Mouse (Mus musculus) left cerebral cortex, postnatal 25 days (tissue): ENCODE results near the gene Slc4a10. TPM values are rescaled to one million over a fixed set of nuclear protein-coding genes. Genes with fewer than 3 reads are reported as not detected.
"Not testable (repeated sequence)": the region's sequence is repeated elsewhere in the genome, so short reads cannot be mapped to it uniquely, and the experiment has no call there.

ENCODE experiments used
- DNase-seq, 2 experiments: peaks; one replicate each; pipeline ENCODE4 v3.0.0; 2022; ENCODE audit warnings: low spot score in 2 of 2, mixed read lengths in 1 of 2
- intact Hi-C: fragments of 180-260 bp; cut with DNase I; formaldehyde crosslinking; loops from one replicate; pipeline ENCODE4 v1.15.1; 2025
- total RNA-seq, 2 experiments: library from RNA; stranded (reverse); gene quantifications; 2 replicates each; pipeline ENCODE4 v1.2.3; 2021

Slc4a10 gene
- total RNA-seq = 100 to 1,000 TPM; 208 to 217 TPM

GRCm38 (mm10) chr2:62046421-62046845 is at the start of gene Slc4a10:
TSS of gene Slc4a10 (plus strand) at chr2:62046462.
- peak; percentile 77 to 87 for DNase-seq
- intact Hi-C loops = loop anchor here (5.0 kb wide), 2 partner anchors 101 to 581 kb away; no protein-coding TSS in a partner anchor

GRCm38 (mm10) chr2:62001251-62001650 is 45.0 kb upstream of the Slc4a10 start:
- intact Hi-C loops, DNase-seq: not testable (repeated sequence)

- intact Hi-C loops = no loop called here
- DNase-seq = no peak
Measured at GRCm38 (mm10) chr2:62018209-62018608, 28.1 kb upstream of the Slc4a10 start.

DNA sequence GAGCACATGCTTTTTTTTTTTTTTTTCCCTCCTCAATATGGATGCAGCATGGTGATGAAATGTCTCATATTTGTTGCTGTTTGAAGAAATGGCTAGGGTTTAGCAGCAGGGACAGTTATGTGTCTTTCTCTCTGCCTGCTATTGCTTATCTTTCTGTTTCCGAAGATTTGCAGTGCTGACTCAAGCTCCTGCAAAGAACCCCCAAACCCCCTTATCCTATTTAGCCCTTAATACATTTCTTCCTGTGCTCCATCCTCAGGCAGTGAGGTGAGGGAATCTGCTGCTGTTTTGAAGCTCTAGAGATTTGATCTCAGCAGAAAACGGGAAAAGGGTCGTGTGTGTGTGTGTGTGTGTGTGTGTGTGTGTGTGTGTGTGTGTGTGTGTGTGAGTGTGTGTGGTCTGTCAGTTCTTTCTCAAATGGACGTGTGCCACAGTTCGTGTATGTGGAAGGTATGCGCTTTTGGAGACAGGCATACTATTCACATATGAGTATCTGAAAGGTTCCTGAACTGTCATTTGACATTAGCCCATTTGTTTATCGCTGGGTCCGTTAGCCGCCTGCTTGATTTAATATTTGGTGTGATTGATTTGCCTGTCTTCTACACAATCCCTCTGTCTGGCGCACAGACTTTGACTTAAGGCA is 720 bp downstream of the Slc4a10 start:
- intact Hi-C loops = loop anchor here (5.0 kb wide), 2 partner anchors 100 to 580 kb away; no protein-coding TSS in a partner anchor
- peak in 1 of 2 experiments; percentile 40 for DNase-seq

DNA sequence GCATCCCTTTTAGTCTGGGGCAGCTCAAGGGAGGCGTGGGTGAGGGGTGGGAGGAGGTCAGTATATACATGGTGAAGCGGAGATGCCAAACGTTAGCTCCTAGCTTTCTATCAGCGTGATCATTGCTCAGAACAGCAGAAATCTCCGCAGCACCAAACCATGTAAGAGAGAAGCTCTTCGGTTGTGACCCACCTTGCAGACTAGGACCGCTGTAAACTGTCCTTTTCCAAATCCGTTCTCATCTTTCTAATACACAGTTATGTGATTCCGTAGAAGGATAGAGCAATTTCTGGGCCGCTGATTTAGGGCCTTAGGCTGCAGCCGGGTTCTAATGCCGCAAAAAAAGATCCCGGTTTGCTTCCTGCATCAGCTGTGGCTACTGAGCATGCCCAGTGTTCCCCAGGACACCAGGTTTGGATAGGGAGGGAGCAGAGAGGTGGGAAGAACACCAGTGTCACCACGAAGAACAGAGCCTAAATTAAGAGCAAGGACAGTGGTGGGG is 1.3 kb downstream of the Slc4a10 start:
- intact Hi-C loops = loop anchor here (5.0 kb wide), 2 partner anchors 100 to 580 kb away; no protein-coding TSS in a partner anchor
- DNase-seq = peak; percentile 78 to 90

DNA sequence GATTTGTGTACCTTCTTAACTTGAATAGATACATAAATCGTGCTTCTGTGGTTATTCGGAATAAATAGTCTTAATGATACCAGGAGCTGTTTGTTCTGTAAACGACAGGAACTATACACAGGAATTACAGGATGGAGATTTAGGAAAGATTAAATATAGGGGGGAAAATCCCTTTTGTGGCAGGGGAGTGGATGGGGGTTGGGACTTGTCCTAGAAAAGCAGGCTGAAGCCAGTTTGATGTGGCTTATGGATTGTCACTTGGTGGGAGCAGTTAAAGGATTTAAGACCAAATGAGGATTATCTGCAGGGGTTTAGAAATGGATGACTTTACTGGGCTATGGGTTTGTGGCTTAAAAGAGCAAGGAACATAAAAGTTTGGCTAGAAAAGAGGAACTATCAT is 1.9 kb downstream of the Slc4a10 start:
- DNase-seq = peak in 1 of 2 experiments; percentile 19

DNA sequence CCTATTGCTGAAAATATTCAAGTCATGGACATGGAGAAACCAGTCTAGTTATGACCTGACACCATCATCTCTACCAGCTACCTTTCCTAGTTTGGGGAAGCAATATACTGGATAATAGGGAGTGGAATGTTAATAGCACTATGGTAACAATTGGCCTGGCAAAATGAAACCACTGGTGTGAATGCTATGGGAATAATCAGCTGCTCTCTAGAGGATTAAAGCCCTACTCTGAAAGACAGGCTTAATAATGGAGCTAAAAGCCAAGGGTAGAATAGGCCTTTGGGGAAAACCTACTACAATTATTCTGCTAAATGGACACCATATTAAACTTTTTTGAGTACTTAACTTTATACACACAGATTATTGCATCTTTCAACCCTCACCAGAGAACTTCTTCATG is 30.2 kb downstream of the Slc4a10 start:
- intact Hi-C loops = no loop called here
- DNase-seq = no peak

More for the DNA sequence above, 1.9 kb downstream of the Slc4a10 start:
- intact Hi-C loops = loop anchor here (5.0 kb wide), 2 partner anchors 99 to 579 kb away; no protein-coding TSS in a partner anchor

DNA sequence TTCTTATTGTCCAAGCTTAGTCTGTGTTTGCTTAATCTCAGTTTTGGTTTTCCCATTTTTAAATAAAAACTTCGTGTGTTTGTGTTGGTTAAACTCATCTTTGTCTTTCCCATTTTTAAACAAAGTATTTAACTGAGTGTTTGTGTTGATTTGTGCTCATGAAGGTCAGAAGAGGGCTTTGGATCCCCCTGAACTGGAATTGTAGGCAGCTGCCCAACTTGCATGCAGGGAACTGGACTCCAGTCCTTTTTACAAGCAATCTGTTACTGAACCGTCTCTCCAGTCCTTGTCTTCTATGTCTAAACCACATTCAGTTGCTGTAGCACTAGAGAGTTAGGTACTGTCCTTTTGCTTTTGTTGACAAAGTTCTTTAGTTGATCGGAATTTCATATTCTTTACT is 41.3 kb downstream of the Slc4a10 start:
- intact Hi-C loops = no loop called here
- no peak for DNase-seq

DNA sequence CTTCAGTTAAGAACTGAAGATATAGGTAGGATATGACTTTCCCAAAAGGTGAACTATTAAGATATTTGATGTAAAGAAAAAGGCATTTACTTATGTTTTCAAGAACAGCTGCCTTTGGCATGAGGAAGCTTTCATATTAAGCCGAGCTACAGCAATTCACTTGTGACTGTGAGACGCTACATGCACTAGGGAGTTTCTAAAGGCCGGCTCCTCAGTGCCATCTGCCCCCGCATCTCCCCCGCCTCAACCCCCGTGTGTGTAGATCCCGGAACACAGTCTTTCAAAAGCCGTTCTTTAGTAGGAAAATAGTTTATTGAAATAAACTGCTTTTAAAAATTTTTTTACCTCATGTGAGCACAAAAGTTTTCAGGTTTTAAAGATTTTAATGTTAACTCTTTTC is 42.5 kb downstream of the Slc4a10 start:
- DNase-seq = no peak

GRCm38 (mm10) chr2:62089208-62089607 is 42.9 kb downstream of the Slc4a10 start:
- intact Hi-C loops = no loop called here
- DNase-seq = no peak

More for the DNA sequence above, 42.5 kb downstream of the Slc4a10 start:
- intact Hi-C loops = no loop called here

- DNase-seq = no peak
- intact Hi-C loops = no loop called here
Measured at GRCm38 (mm10) chr2:62100526-62100925, 54.3 kb downstream of the Slc4a10 start.

DNA sequence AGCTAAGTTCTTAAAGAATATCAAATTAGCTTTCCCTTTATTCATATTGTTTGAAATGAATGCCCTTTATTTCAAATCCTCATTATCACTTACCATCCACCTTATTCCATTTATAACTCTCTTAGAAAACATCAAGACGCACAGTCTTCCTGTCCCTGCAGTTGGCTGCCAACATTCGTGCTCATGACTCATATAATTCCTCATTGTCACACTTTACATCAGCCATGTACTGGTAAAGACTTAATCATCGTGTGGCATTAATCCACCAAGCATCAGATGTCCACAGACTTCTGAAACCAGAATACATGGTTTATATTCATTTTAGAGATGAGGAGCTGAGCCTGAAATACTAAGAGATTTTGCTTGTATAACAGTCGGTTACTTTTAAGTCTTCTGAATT is 69.1 kb downstream of the Slc4a10 start:
- intact Hi-C loops = no loop called here
- peak; percentile 31 to 86 for DNase-seq

- peak in 1 of 2 experiments; percentile 44 for DNase-seq
- intact Hi-C loops = no loop called here
Measured at GRCm38 (mm10) chr2:62129975-62130374, 83.7 kb downstream of the Slc4a10 start.

DNA sequence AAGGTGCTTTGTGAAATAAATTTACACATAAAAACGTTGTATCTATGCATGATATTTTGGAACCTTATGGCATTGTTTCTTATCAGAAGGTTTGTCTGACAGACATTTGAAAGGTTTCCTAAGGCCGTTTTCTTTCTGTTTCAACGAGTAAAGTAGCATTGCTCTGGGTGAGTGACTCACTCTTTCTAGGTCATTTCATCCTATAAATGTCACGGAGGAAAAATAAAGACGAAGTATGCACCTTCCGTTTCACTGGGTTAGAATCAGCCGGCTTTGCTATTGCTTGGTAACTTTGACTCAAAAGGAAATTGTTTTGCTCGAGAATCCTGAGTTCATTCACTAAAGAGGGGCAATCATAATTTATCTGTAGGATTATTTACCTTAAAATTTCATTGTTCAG is 88.6 kb downstream of the Slc4a10 start:
- intact Hi-C loops = no loop called here
- no peak for DNase-seq

DNA sequence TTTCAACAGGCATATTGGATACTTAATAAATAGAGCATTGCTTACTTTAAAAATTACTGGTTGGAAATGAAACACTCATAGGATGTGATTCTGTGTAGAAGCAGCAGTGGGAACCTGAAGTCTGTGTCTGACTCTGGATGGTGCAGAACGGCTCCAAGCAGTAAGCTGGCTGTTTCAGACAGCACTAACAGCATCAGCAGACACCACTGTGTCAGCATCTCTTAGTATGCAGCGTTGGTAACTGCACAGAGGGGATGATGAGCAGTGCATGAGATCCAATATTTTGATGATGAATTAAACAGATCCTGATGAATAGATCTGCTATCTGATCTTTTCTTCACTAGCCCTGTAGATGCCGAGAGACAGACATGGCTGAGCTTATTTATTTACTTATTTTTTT is 101.4 kb downstream of the Slc4a10 start:
- DNase-seq = peak; percentile 27 to 47
- intact Hi-C loops = loop anchor here (5.0 kb wide), 1 partner anchor 100 kb away; the partner anchor contains the start of gene Slc4a10

- no peak for DNase-seq
- intact Hi-C loops = loop anchor here (5.0 kb wide), 1 partner anchor 102 kb away; the partner anchor contains the start of gene Slc4a10
Measured at GRCm38 (mm10) chr2:62149421-62149820, 103.2 kb downstream of the Slc4a10 start.

GRCm38 (mm10) chr2:62150830-62151229 is 104.6 kb downstream of the Slc4a10 start:
- DNase-seq = peak in 1 of 2 experiments; percentile 22
- intact Hi-C loops = no loop called here

DNA sequence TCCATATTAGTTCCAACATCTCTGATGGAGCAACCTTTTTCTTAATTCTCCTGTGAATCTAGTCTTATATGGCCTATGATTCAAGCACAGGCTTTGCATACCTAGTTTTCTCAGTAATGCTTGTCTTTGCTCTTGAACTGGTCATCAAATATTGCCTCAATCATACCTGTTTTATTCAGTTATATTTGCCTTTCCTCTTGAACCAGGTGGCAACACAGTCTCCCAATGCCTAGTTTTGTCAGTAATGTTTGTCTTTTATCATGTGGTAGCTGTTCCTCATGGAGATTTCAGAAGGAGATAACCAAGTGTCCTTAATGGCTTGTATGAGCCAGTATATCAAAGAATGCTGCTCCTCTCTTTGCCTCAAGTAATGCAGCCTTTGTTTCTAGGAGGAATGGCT is 163.8 kb downstream of the Slc4a10 start:
- intact Hi-C loops = no loop called here
- DNase-seq = no peak

GRCm38 (mm10) chr2:62211106-62211505 is 164.8 kb downstream of the Slc4a10 start:
- intact Hi-C loops = no loop called here
- DNase-seq = no peak

- intact Hi-C loops = no loop called here
- no peak for DNase-seq
Measured at GRCm38 (mm10) chr2:62227563-62227962, 181.3 kb downstream of the Slc4a10 start.

DNA sequence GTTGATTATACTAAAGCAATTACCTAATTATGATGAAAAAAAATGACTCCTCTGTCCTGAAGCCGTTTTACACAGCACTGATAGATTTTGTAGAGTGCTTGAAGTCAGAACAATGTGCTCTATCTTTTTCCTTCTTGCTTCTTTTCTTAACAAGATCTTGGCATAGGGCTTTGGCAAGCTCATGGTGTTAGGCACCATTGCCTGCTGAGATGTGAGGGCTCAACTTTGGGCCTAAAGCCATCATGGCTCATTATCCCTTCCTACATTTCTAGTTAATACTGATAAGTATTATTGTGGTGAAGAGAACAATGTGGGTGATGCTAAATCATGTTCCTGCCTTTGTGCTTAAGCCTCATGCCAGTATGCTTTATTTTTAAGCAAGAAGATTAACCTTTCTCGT is 185.0 kb downstream of the Slc4a10 start:
- intact Hi-C loops = no loop called here
- DNase-seq = no peak
